ENCODE assay signal across 8 mouse cellular contexts in the genomic region with DNA sequence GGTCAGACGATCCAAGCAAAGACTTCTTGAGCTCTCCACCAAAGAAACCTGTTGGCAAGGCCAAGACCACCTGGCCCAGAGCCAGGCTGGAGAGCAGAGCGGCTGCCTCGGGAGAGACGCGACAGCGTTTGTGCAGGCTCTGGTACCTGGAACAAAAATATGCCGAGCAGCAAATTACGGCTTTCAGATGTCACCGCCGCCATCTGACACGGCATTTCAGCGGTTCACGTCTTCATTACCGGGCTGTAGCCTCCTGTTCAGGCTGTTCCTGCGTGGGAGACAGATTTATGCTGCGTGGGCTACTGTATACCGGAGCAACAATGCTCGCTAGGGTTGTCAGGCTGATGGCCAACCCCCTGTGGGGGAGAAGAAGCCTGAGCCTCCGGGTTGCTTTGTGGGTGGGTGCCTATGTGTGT.
DNase-seq lines count a peak whose midpoint lies in the region; ATAC-seq lines count a peak whose summit lies in the region.

No protein-coding gene starts in this region.

- H3K27ac ChIP-seq in midbrain, embryonic 12.5 days (replicated peaks): no peak overlapping the region

- H3K27me3 ChIP-seq in midbrain, embryonic 12.5 days: peaks cover 16% of the 10 kb centered on the region; the same call in 1 of the 2 replicates

- 62% methylated on average over 19 of the region's 19 CpGs for WGBS in midbrain, embryonic 12.5 days

- H3K36me3 ChIP-seq in midbrain, embryonic 12.5 days: no peaks in the 10 kb centered on the region

- peaks cover 16% of the 10 kb centered on the region for H3K4me1 ChIP-seq in midbrain, embryonic 12.5 days

- no peak overlapping the region; the same call in 1 of the 2 replicates for H3K4me2 ChIP-seq in midbrain, embryonic 12.5 days (replicated peaks)

- ATAC-seq in midbrain, embryonic 12.5 days (ENCODE audit: low FRiP score, low read depth): 0 out of 2 replicates have a peak, but pooled peaks have one; percentile 31
- ATAC-seq in granulocyte monocyte progenitor cell, adult 5-6 weeks (replicated peaks; ENCODE audit: poor library complexity, severe bottlenecking): no peak

- DNase-seq in adrenal gland, postnatal 25 days: peak; percentile 23
- DNase-seq in adrenal gland, adult 2 months: no peak
- DNase-seq in cerebellum, adult 8-10 months: peak; percentile 64
- peak; percentile 42 to 48 for DNase-seq in gastrocnemius, postnatal 4 days (ENCODE audit: low spot score in 2 of 2)
- peak; percentile 86 for DNase-seq in layer of hippocampus, adult 9-11 months
- peak; percentile 75 for DNase-seq in testis, postnatal 10 days (ENCODE audit: low spot score)

- no peak overlapping the region for H3K9ac ChIP-seq in midbrain, embryonic 12.5 days (replicated peaks)

- H3K9me3 ChIP-seq in midbrain, embryonic 12.5 days: no peaks in the 10 kb centered on the region

- H3K4me3 ChIP-seq in midbrain, embryonic 12.5 days: no peak overlapping the region
